Mouse (Mus musculus) kidney, postnatal 4 days (tissue): ENCODE data around the gene Slc25a51.

Experiments
- DNase-seq, 2 experiments: peaks; one replicate each; pipeline ENCODE4 v3.0.0; 2021; ENCODE audit warnings: mixed read lengths in 2 of 2

The Slc25a51 gene

DNA sequence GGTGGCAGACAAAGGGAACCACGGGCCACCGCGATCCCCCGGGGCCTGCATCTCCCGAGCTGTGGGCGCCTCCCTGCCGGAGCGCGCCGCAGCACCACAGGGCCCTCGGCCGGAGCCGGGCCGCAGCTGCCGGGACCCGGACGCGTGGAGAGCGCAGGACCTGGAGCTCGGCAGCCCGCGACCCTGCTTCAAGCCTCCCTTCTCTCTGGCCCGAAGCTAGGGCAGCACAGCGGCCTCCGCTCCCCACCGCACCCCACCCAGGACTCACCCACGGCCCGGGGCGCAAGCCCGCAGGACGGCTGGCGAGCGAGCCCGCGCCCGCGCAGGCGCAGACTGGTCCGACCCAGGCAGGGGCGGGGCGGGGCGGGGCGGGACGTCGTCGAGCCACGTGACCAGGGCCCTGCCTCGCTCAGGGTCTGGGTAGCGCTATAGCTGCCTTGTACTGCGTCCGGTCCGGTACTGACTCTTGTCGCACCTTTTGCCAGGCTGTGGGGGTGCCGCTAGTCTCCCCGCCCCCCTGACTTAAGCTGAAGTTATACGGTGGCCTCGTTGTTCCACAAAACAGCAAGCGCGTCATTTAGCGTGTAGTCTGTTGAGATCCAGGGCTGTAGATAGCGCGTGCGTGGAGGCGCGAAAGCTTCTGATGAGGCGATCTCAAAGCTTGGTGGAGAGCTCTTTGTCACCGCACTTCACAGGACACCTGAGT is at the start of gene Slc25a51:
Slc25a51 (minus strand) TSS at position 340 of the 706 bp plus-strand sequence.
- peak; percentile 85 to 93 for DNase-seq

DNA sequence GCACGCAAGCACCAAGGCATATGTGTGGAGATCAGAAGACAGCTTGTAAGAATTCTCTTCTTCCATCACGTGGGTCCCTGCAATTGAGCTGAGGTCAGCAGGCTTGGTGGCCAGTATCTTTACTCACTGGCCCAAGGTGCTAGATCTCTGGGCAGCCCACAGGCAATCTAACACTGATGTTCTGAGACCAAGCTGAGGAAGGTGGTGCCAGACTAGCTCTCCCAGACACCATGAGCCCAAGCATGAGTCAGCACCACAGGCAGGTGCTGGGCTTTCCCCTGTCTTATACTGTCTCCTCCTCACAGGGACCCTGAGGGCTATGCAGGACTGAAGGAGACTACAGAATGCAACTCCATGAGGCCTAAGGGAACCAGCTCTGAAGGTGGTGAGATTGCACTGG is 49.0 kb upstream of the Slc25a51 start:
- DNase-seq: no peak

DNA sequence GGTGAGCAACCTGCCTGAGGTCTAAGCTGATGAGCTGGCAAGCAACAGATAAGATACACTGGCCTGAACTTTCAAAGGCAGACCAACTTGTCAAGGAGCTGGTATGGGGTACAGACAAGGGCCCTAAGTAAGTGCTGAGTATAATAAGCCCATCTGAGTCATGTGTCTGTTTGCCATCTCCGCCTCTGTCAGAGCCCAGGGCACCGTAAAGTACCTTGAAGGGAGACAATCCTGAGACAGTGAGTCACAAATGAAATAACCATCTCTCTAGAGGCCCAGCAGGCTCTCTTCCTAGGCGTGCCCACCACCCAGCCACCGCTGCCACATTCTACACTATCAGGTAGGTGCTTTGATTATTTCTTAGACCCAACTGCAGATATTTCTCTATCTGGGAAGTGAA is 46.4 kb upstream of the Slc25a51 start:
- no peak for DNase-seq

DNA sequence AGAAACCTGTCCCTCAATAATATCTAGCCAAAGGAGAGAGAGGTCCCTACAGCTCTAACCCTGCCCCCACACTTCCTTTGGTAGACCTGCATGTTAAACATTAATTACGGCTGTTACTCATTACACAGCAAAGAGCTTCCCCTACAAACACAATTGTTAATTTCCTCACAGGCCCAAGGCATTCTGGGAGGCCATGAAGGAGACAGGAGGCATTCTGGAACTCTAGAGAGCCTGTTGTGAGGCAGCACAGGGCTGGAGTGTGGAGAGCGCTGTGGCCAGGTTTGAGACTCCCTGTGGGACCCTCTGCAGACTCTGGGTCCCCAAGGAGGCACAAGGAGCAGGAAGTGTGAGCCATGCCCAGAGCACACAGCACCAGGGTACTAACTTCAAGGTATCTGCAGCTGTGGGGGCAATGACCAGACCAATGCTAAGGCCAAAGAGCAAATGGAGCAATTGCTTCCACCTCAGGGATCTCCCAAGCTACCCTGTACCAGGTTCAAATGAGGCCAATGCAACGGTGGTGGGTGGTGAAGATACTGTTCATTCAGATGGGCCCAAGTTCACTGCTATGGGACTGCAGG is 44.8 kb upstream of the Slc25a51 start:
- DNase-seq: peak; percentile 54 to 75

DNA sequence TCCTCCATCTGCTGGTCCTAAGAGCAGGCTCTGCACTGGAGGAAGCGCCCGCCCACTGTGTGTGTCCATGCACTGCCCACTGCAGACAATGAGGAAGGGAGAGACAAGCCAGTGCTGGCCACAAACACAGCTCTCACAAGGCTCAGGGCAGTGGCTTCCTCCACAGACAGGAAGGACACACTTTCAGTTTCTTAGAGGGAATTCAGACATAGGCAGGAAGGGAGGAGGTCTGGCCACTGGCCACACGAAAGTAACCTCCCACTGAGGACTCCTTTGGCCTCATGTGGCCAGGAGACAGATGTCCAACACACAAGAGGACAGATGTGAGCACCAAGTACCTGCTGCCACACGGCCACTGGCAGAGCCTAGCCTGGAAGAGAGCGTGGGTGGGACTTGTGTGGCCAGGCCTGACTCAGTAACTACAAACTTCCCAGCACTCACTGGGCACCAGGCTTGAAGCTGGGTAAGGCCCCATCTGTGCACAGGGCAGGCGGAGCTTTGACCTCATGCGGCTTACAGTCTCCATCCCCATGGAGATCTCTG is 44.1 kb upstream of the Slc25a51 start:
- peak; percentile 61 to 77 for DNase-seq

DNA sequence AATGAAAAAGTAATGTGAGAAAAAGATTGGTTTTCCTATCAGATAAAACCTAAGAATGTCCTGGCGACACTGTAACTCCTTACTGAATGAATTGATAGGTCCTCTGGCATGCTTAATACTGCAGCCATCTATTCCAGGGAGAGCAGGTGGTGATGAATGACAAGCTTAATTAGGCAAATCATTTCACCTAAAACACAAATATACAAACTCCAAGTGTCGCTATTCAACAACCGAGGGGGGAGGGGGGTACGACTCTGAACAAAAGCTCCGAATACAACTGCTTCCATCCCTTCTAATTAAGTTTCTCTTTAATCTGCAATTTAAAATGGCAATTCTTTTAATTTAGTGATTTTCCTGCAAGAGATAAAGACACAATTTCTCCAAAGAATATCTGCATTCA is 40.4 kb upstream of the Slc25a51 start:
- DNase-seq: no peak

DNA sequence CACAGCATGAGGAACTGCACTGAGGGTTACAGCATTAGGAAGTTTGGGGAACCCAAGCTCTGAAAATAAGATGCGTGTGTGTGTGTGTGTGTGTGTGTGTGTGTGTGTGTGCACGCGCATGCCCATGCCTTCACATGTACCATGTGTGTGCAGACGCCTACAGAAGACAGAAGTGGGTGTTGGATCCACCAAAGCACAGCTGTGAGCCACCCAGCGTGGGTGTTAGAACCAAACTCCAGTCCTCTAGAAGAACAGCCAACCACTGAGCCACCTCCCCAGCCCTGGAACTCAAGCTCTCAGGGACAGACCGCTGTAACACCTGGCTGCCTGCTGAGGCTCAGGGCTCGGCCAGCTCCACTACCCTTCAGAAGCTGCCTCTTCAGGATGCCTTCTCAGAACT is 39.9 kb upstream of the Slc25a51 start:
- DNase-seq: no peak

DNA sequence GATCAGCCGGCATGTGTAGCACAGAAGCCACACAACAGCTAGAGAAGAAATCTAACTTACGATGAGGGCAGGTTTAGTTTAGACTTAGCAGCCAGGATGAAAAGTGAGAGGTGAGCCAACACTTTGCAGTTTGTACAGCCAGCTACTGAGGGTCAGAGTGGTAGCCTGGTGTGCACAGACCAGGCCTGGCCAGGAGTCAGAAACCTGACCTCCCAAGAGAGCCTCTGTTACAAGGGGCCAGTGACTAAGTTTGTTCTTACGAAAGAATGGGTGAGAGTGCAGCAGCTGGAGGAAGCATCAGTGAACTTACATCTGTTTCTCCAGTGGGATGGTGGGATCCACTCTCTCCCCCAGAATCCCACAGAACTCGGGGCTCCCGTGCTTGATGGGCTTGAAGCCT is 38.6 kb upstream of the Slc25a51 start:
- no peak for DNase-seq

DNA sequence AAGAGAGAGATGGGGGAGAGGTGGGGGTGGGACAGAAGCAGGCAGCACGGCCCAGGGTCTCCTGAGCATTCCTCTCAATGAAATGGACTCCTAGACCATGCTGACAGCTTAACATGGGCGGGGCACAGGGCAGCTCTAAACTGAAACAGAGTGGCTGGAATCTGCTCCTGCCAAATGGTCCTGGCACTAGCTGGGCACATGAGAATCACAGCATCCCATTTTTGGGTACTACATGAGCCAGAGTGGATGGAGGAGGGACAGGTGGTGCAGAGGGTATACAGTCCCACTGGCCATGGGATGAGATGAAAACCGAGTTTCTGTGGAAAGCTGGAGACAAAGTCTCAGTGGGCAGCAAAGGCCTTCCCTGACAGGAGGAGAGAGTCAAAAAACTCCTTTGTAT is 36.7 kb upstream of the Slc25a51 start:
- DNase-seq: no peak

DNA sequence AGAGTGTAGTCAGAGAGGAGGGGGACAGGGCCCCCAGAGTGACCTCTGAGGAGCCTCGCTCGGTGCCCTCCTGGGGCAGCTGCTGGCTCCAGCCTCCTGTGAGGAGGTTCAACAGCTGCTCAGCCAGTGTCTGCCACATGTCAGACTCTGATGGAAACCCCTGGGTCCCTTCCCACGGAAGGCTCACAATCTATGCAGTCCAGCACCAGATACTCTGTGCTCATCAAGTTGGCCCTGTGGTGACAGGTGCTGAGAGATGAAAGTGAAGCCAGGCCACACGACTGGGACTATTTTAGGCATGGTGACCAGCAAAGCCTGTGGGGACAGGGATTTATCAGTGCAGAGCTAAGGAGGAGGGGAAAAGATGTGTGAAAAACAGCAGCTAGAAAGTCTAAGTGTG is 36.2 kb upstream of the Slc25a51 start:
- no peak for DNase-seq

DNA sequence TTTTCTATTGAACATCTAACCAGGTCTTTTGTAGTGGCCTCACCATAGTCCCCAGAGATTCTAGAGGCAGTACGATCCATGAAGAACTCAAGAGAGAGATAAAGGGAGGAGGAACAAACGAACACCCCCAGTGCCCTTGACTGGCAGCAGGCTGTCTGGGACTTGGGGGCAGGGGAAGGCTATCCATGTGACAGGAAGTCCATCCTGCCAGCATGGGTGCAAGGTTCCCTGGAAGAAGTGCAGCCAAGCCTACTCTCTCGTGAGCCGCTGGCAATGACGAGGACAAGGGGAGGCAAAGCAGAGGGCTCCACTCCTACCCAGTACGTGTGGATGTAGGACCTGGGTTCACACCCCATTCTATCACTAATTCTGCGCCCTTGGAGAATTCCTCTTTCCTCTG is 35.1 kb upstream of the Slc25a51 start:
- DNase-seq: peak in 1 of 2 experiments; percentile 43

DNA sequence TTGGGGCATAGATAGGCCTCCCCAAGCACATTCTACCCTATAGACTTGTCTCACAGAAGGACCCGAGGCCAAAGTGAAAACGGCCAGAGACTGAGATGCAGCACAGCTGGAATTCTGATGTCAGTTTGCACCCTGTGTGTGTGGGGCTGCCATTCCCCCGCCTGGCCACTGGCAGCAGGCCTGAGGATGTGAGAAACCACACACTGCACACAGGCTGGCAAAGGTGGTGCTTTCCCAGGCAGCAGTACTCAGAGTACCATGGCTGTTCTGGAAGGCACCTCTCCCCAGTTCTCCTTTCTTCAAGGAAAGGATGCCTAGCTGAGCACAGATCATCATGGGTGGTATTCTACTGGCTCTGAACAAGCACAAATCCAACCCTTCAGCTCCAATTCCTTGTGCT is 33.7 kb upstream of the Slc25a51 start:
- no peak for DNase-seq

DNA sequence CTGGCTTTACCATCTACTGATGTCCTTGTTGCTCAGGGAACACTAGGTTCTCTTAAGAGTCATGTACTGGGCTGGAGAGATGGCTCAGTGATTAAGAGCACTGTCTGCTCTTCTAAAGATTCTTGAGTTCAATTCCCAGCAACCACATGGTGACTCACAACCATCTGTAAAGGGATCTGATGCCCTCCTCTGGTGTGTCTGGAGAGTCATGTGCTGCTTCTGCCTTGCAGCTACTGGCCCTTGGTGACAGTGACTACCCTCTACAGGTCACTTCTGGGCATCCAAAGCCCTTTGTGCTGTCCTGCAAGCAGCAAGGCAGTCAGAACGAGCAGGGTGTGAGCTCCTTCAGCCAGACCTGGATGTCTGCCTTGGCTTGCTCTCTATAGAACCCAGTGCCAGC is 33.2 kb upstream of the Slc25a51 start:
- DNase-seq: no peak

DNA sequence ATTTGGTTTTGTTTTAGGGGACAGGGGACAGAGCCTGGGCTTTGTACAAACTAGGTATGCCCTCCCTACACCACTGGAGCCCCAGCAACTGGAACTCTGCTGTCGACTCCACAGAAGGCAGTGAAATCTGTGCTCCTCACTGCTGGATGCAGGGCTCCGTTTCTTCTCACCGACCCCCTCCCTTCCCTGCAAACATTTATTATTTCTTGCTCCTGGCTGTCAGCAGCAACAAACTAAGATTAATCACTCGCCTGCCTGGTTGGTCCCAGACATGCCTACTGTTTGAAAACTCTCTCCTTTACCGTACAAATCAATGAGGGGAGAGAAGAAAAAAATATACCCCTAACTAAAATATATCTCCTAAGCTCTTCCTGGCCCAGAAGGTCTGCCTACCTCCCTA is 30.7 kb upstream of the Slc25a51 start:
- DNase-seq: no peak

DNA sequence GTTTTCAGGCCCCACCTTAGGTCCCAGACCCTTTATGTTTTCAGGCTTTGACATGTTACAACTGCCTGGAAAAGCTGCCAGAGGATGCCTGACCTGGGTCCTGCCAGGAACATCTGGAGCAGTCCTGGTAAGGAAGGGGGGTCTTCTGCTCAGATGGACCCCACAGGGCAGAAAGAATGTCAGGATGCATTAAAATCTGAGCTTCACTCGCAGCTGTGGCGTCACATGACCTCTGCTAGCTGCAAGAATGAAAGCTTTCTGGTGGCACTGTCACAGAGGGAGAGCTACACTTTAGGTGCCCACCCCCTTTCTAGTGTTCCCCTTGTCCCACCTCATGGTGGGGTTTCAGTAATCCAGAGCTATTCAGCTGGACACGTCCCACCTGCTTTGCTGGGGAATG is 28.4 kb upstream of the Slc25a51 start:
- DNase-seq: no peak

DNA sequence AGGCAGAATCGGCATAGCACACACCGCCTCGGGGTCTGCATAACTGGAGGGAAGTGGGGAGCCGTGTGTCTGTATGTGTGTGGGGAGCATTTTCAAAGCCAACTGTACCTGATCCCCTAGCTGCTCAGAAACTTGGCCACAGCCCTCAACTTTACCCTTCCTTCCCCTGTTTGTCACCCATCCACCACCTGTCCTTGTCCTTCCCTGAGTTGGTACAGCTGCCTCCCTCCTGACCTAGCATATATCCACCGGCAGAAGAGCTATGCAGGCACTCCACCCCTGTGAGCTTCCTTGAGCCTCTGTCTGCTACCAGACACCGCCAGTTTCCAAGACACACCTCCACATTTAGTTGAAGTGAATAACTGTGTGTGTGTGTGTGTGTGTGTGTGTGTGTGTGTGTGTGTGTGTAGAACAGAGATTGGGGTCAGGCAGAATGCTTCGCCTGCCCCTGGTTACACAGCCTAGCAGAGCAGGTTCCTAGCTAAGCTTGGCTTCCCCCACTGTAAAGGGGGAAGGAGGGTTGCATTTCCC is 27.9 kb upstream of the Slc25a51 start:
- DNase-seq: peak in 1 of 2 experiments; percentile 42

DNA sequence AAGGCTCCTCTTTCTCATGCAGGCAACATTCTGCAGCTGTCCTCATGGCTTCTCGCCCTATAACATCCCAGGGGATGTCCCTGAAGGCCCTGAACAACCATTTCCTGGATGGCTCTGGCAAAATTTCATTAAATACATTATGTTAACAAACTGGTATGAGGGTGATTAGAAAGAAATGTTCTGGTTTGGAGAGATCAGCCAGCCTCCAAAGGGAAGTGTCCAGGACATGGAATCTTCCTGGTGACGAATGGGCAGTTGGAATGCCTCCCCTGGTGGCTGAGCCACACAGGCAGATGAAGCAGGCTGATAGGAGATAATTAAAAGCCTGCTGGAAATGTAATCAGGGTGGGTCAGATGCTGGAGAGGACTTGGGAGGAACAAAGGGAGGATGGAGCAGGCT is 27.3 kb upstream of the Slc25a51 start:
- DNase-seq: peak; percentile 34 to 47

DNA sequence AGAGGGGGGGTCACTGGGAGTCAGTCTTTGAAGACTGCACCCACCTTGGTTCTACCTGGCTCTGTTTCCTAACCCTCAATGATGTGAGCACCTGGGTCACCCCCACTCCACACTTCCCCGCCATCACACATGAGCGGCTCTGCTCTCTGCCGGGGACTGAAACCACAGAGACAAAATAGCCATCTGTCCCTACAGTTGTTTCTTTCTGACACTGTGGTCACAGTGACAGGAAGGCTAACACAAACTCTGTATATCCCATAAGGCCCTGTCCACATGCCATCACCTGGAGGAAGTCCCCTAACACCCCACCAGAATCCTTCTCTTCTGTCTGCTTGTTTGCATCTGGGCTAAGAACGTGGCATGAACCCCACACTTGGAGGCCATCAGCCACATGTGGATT is 26.1 kb upstream of the Slc25a51 start:
- DNase-seq: no peak

DNA sequence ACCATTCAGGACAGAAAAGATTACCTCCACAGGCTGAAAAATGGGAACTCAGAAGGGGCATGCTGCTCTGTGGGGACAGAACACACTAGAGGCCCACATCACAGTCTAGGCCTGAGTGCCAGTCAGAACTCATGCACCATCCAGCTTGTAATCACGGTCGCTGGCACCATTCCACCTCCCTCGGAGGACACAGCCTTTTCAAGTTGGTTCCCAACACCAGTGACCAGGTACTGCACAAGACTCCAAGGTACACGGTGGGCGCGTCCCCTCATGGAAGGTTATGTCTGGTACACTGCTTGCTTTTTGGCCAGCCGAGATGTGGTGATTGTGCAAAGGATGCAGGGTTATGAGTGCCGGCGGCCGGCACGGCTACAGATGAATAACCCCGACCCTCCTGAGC is 25.5 kb upstream of the Slc25a51 start:
- peak; percentile 34 to 55 for DNase-seq

DNA sequence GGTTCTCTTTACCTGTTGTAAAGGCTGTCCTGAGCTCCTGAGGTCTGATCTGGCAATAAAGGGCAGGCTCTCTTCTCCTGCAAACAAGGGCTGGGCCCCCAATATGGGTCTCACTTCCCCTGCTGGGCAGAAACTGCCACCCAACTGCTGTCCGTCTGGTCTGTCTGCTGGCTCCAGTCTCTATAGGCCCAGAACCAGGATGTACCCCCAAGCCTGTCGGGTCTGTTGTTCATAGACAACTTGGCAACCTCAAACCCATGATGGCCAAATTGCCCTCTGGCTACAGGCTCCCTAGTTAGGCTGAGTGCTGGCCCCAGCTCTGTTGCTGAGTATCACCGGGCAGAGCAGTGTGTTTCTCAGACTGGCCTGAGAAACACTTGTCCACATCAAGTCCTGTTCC is 23.2 kb upstream of the Slc25a51 start:
- DNase-seq: no peak

DNA sequence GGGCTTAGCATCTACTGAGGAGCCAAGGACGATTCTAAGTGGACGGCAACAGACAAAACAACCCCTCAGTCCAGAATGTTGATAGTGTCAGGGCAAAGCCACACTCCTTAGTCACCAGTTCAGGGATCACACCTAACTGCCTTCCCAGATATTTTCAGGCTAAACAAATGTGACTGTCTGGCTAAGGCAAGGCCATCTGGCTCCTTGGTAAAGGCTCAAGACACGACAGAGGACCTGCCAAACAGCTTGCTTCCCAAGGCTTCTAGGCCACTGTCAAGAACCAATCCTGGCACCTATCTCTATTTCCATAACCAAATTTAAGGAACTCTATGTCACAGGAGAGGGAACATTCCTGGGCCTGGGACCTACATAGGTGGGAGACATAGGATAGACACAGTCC is 22.8 kb upstream of the Slc25a51 start:
- no peak for DNase-seq

DNA sequence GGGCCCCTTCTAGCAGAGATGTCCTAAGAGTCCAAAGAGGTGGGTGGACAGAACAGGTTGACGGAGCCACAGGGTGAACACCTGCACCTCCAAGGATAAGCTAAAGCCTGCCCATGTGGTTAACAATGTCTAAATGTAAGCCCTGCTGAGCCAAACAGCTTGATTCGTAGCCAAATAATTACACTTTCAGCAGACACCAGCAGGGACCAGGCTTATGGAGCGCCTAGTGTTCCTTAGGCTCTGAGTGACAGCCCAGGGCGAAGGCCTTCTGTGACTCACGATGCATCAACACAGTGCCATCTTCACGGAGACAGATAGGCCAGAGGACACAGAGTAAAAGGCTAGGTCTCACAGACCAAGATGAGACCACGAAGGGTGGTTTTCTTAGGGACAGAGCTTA is 20.9 kb upstream of the Slc25a51 start:
- no peak for DNase-seq

DNA sequence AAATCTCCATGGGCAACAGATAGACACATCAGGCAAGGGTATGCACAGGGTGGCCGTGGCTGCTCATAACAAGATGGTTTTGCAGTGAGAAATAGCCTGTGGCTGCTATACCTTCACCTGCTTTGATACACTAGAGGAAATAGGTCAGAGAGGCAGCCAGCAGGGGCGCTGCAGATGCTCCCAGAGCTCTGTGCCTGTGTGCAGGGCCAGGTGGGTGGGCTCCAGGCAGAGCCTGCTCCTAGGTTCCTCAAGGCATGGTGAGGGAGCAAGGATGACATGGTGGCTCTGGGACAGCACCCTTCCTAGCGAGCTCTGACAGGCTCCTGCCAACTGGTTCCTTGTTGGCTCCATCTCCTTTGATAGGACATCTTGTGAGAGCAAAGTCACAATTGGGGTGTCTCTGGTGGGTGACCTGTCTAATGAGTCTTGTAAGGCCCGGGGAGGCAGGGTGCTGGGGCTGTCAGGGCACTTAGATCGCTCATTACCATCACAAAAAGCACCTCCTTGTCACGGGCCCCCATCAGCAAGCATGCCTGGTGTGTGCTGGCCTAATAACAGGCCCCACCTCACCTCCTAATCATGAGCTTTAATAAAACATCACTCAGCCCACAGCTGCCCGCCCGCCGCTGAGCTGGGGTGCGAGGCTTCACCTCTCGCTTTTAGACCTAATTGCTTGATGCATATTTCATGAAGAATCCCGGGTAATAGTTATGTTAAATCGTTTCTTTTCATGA is 18.3 kb upstream of the Slc25a51 start:
- DNase-seq: peak; percentile 70 to 77

DNA sequence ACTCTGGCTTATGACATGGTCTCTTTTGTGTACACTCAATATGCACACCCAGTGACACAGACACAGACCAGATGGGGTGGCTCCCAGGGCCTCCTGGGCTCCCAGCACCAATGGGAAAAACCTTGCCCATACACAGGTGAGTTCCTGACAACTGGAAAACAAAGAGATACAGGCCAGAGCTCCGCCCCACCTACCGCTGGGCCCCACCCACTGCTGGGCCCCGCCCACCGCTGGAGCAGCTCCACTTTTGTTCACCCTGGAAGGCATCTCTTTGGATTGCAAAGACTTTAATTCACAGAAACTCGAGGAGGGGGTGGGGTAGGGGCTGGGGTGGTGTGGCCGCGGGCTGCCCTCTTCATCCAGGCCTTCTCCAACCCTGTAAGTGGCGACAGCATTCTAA is 14.8 kb upstream of the Slc25a51 start:
- DNase-seq: peak; percentile 46 to 54
